Mouse (Mus musculus): Measurements from ENCODE around the gene Hoxa1. TPM values are rescaled to one million over a fixed set of nuclear protein-coding genes. Genes with fewer than 3 reads are reported as not detected.

Hoxa1 gene
- total and polyA plus RNA-seq, 2 experiments = 0.18 TPM; not detected in 1

- H3K9ac ChIP-seq (ENCODE audit: low read depth, low read length) = no peak overlapping the region
- H3K27ac ChIP-seq (replicated peaks; ENCODE audit: insufficient read depth, low read depth, low read length) = no peak overlapping the region
- H3K27me3 ChIP-seq (ENCODE audit: control insufficient read depth, insufficient read depth, low read length) = no peaks in the 10 kb centered on the region; the same call in 1 of the 2 replicates
- no peaks in the 10 kb centered on the region for H3K4me1 ChIP-seq (ENCODE audit: control insufficient read depth, insufficient read depth, low read length)
- H3K4me3 ChIP-seq (ENCODE audit: insufficient read depth, low read depth, low read length) = no peak overlapping the region
- H3K36me3 ChIP-seq (ENCODE audit: control insufficient read depth, insufficient read depth, low read length) = no peaks in the 10 kb centered on the region
- no peaks in the 10 kb centered on the region for H3K79me2 ChIP-seq (ENCODE audit: control insufficient read depth, insufficient read depth, low read length)
- WGBS = 69% methylated on average over 4 of the region's 4 CpGs
- TF ChIP-seq POLR2A (IDR thresholded peaks at IDR 0.05; ENCODE audit: extremely low read depth, insufficient read depth, low read length) (no peak), CTCF (IDR thresholded peaks at IDR 0.05; ENCODE audit: low read depth, low read length) (no peak)
- no peak for DNase-seq (ENCODE audit: extremely low read depth, low read depth, low spot score)
Measured at GRCm38 (mm10) chr6:52111846-52112245, 46.3 kb downstream of the Hoxa1 start.

GRCm38 (mm10) chr6:52107400-52107799 is 50.7 kb downstream of the Hoxa1 start:
- 91% methylated on average over 3 of the region's 3 CpGs for WGBS
- TF ChIP-seq CTCF (IDR thresholded peaks at IDR 0.05; ENCODE audit: low read depth, low read length) (no peak), POLR2A (IDR thresholded peaks at IDR 0.05; ENCODE audit: extremely low read depth, insufficient read depth, low read length) (no peak)

DNA sequence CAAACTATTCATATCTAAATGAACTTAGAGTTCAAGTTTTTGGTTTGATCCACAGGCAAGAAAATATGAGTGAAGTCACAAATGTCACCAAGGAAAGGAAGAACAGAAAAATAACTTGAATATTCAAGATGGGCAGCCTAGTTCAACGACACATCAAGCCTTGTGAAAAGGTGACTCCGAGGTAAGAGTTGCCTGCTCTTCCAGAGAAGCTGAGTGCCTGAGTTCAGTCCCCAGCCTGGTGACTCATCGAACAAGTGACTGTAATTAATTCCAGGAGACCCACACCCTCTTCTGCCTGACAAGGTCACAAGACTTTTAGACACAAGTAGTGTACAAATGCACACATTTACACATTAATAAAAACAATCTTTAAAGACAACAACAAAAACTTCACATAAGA is 51.4 kb downstream of the Hoxa1 start:
- no peak overlapping the region for H3K27ac ChIP-seq (replicated peaks; ENCODE audit: insufficient read depth, low read depth, low read length)
- no peak overlapping the region for H3K9ac ChIP-seq (ENCODE audit: low read depth, low read length)
- no peak overlapping the region for H3K4me3 ChIP-seq (ENCODE audit: insufficient read depth, low read depth, low read length)
- WGBS = 77% methylated on average over 3 of the region's 3 CpGs
- TF ChIP-seq POLR2A (IDR thresholded peaks at IDR 0.05; ENCODE audit: extremely low read depth, insufficient read depth, low read length) = no peak
- TF ChIP-seq CTCF (IDR thresholded peaks at IDR 0.05; ENCODE audit: low read depth, low read length) = no peak
- H3K79me2 ChIP-seq (ENCODE audit: control insufficient read depth, insufficient read depth, low read length) = no peaks in the 10 kb centered on the region
- peaks cover 5% of the 10 kb centered on the region; the same call in 1 of the 2 replicates for H3K27me3 ChIP-seq (ENCODE audit: control insufficient read depth, insufficient read depth, low read length)
- no peaks in the 10 kb centered on the region for H3K36me3 ChIP-seq (ENCODE audit: control insufficient read depth, insufficient read depth, low read length)
- no peak for DNase-seq (ENCODE audit: extremely low read depth, low read depth, low spot score)
- H3K4me1 ChIP-seq (ENCODE audit: control insufficient read depth, insufficient read depth, low read length) = no peaks in the 10 kb centered on the region

More at GRCm38 (mm10) chr6:52107400-52107799, 50.7 kb downstream of the Hoxa1 start:
- Histone ChIP-seq H3K4me1 (ENCODE audit: control insufficient read depth, insufficient read depth, low read length) (no peaks in the 10 kb centered on the region), H3K4me3 (ENCODE audit: insufficient read depth, low read depth, low read length) (no peak overlapping the region), H3K79me2 (ENCODE audit: control insufficient read depth, insufficient read depth, low read length) (no peaks in the 10 kb centered on the region), H3K36me3 (ENCODE audit: control insufficient read depth, insufficient read depth, low read length) (no peaks in the 10 kb centered on the region), H3K9ac (ENCODE audit: low read depth, low read length) (no peak overlapping the region), H3K27me3 (ENCODE audit: control insufficient read depth, insufficient read depth, low read length) (peaks cover 5% of the 10 kb centered on the region; the same call in 1 of the 2 replicates), H3K27ac (replicated peaks; ENCODE audit: insufficient read depth, low read depth, low read length) (no peak overlapping the region)
- no peak for DNase-seq (ENCODE audit: extremely low read depth, low read depth, low spot score)

DNA sequence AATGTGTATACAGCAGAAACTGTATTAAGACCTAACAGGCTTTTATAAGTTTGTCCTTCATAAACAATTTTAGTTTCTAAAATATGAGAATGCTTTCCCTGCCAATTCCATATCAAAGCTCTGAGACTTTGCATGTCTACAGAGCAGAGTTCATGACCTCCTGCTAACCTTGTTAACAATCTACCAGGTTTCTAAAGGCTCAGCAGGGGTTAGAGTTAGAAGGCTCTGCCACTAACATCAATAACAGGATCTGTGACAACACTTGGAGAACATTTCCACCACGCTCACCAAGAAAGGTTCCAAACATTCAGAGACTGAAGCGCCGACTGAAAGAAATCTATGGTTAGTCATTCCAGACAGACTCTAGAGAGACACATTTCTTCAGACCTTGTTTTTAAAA is 51.9 kb downstream of the Hoxa1 start:
- DNase-seq (ENCODE audit: extremely low read depth, low read depth, low spot score) = no peak
- H3K4me3 ChIP-seq (ENCODE audit: insufficient read depth, low read depth, low read length) = no peak overlapping the region
- no peaks in the 10 kb centered on the region for H3K79me2 ChIP-seq (ENCODE audit: control insufficient read depth, insufficient read depth, low read length)
- TF ChIP-seq POLR2A (IDR thresholded peaks at IDR 0.05; ENCODE audit: extremely low read depth, insufficient read depth, low read length) (no peak), CTCF (IDR thresholded peaks at IDR 0.05; ENCODE audit: low read depth, low read length) (no peak)
- H3K27me3 ChIP-seq (ENCODE audit: control insufficient read depth, insufficient read depth, low read length) = peaks cover 5% of the 10 kb centered on the region; the same call in 1 of the 2 replicates
- WGBS = 32% methylated on average over 3 of the region's 3 CpGs
- H3K4me1 ChIP-seq (ENCODE audit: control insufficient read depth, insufficient read depth, low read length) = no peaks in the 10 kb centered on the region
- H3K36me3 ChIP-seq (ENCODE audit: control insufficient read depth, insufficient read depth, low read length) = no peaks in the 10 kb centered on the region
- no peak overlapping the region for H3K9ac ChIP-seq (ENCODE audit: low read depth, low read length)
- no peak overlapping the region for H3K27ac ChIP-seq (replicated peaks; ENCODE audit: insufficient read depth, low read depth, low read length)

Other genes starting within 250 kb of the Hoxa1 start
- 12.8 and 15.6 TPM in 2 replicates for gene Skap2, start 145.8 kb downstream of the Hoxa1 start, total RNA-seq (2014; rRNA removed)
- 3.9 and 4.0 TPM in 2 replicates for gene Skap2, start 145.8 kb downstream of the Hoxa1 start, polyA plus RNA-seq (2012; rRNA removed)
- 0.09 and 0.40 TPM in 2 replicates for gene Hoxa2, start 6.5 kb upstream of the Hoxa1 start, total RNA-seq (2014; rRNA removed)
- gene Hoxa2, start 6.5 kb upstream of the Hoxa1 start, polyA plus RNA-seq (2012; rRNA removed) = 0.27 and 0.34 TPM in 2 replicates
- gene 5730596B20Rik, start 19.2 kb upstream of the Hoxa1 start, total RNA-seq (2014; rRNA removed) = 0.09 TPM in 1 of 2 replicates, not detected in the other
- 0.02 TPM in 2 replicates for gene 5730596B20Rik, start 19.2 kb upstream of the Hoxa1 start, polyA plus RNA-seq (2012; rRNA removed)
- 0.28 TPM in 1 of 2 replicates, not detected in the other for gene Hoxa4, start 33.4 kb upstream of the Hoxa1 start, total RNA-seq (2014; rRNA removed)
- 0.23 and 0.39 TPM in 2 replicates for gene Hoxa4, start 33.4 kb upstream of the Hoxa1 start, polyA plus RNA-seq (2012; rRNA removed)
- 0.28 and 0.40 TPM in 2 replicates for gene Hoxa5, start 46.3 kb upstream of the Hoxa1 start, total RNA-seq (2014; rRNA removed)
- 0.10 and 0.16 TPM in 2 replicates for gene Hoxa5, start 46.3 kb upstream of the Hoxa1 start, polyA plus RNA-seq (2012; rRNA removed)
- gene Hoxa6, start 50.4 kb upstream of the Hoxa1 start, total RNA-seq (2014; rRNA removed) = not detected in 2 replicates
- gene Hoxa6, start 50.4 kb upstream of the Hoxa1 start, polyA plus RNA-seq (2012; rRNA removed) = not detected in 2 replicates
- gene Hoxa3, start 55.0 kb upstream of the Hoxa1 start, total RNA-seq (2014; rRNA removed) = 0.09 and 0.20 TPM in 2 replicates
- gene Hoxa3, start 55.0 kb upstream of the Hoxa1 start, polyA plus RNA-seq (2012; rRNA removed) = 0.20 and 0.42 TPM in 2 replicates
- not detected in 2 replicates for gene Gm28308, start 55.0 kb upstream of the Hoxa1 start, total RNA-seq (2014; rRNA removed)
- gene Gm28308, start 55.0 kb upstream of the Hoxa1 start, polyA plus RNA-seq (2012; rRNA removed) = not detected in 2 replicates
- 0.13 TPM in 1 of 2 replicates, not detected in the other for gene Hoxa7, start 63.5 kb upstream of the Hoxa1 start, total RNA-seq (2014; rRNA removed)
- 0.04 TPM in 1 of 2 replicates, not detected in the other for gene Hoxa7, start 63.5 kb upstream of the Hoxa1 start, polyA plus RNA-seq (2012; rRNA removed)
- gene Hoxa9, start 72.8 kb upstream of the Hoxa1 start, total RNA-seq (2014; rRNA removed) = not detected in 2 replicates
- 0.06 and 0.10 TPM in 2 replicates for gene Hoxa9, start 72.8 kb upstream of the Hoxa1 start, polyA plus RNA-seq (2012; rRNA removed)
- gene Hoxa10, start 82.5 kb upstream of the Hoxa1 start, total RNA-seq (2014; rRNA removed) = not detected in 2 replicates
- not detected in 2 replicates for gene Hoxa10, start 82.5 kb upstream of the Hoxa1 start, polyA plus RNA-seq (2012; rRNA removed)
- not detected in 2 replicates for gene Hoxa11, start 87.5 kb upstream of the Hoxa1 start, total RNA-seq (2014; rRNA removed)
- gene Hoxa11, start 87.5 kb upstream of the Hoxa1 start, polyA plus RNA-seq (2012; rRNA removed) = not detected in 2 replicates
- not detected in 2 replicates for gene Hoxa13, start 102.6 kb upstream of the Hoxa1 start, total RNA-seq (2014; rRNA removed)
- gene Hoxa13, start 102.6 kb upstream of the Hoxa1 start, polyA plus RNA-seq (2012; rRNA removed) = not detected in 2 replicates
- not detected in 2 replicates for gene Evx1, start 155.2 kb upstream of the Hoxa1 start, total RNA-seq (2014; rRNA removed)
- gene Evx1, start 155.2 kb upstream of the Hoxa1 start, polyA plus RNA-seq (2012; rRNA removed) = not detected in 2 replicates

Data from liver, adult 2 months (tissue).